Mouse (Mus musculus): ENCODE data around the gene Zfp42. TPM values are rescaled to one million over a fixed set of nuclear protein-coding genes. Genes with fewer than 3 reads are reported as not detected.

Gene Zfp42
- total and polyA plus RNA-seq, 3 experiments, result not detected

DNA sequence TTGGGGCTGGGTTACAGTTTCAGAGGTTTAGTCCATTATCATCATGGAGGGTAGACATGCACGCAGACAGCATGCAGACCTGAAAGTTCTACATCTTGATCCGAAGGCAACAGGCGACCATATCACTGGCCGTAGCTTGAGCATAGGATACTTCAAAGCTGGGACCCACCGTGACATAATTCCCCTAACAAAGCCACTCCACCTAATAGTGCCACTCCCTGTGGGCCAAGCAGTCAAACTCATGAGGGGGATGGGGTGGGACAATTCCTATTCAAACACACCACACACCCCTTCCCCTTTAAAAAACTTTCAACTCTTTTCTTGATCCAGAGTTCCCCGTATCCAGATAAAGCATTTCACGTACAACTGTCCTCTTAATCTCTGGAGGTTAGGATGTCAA, 23.5 kb downstream of the Zfp42 start:
- H3K4me1 ChIP-seq (ENCODE audit: control insufficient read depth, insufficient read depth, low read length), result no peaks in the 10 kb centered on the region
- H3K79me2 ChIP-seq (replicated peaks; ENCODE audit: control insufficient read depth, insufficient read depth, low read length), result no peaks in the 10 kb centered on the region
- DNase-seq, result no peak
- H3K27ac ChIP-seq, result no peak overlapping the region
- 86% methylated on average over 7 of the region's 7 CpGs for WGBS
- H3K36me3 ChIP-seq (ENCODE audit: control insufficient read depth, insufficient read depth, low read length), result no peaks in the 10 kb centered on the region
- TF ChIP-seq CTCF (IDR thresholded peaks at IDR 0.05) (no peak), POLR2A (IDR thresholded peaks at IDR 0.05; ENCODE audit: insufficient read depth, low read depth, low read length) (no peak), EP300 (IDR thresholded peaks at IDR 0.05; ENCODE audit: insufficient read depth, low read depth, low read length) (no peak)
- no peak overlapping the region for H3K9ac ChIP-seq (ENCODE audit: low read depth, low read length)
- no peak overlapping the region for H3K4me3 ChIP-seq
- H3K27me3 ChIP-seq (ENCODE audit: control insufficient read depth, insufficient read depth, low read length), result no peaks in the 10 kb centered on the region
- intact Hi-C loops (cut with DNase I), result no loop called here

DNA sequence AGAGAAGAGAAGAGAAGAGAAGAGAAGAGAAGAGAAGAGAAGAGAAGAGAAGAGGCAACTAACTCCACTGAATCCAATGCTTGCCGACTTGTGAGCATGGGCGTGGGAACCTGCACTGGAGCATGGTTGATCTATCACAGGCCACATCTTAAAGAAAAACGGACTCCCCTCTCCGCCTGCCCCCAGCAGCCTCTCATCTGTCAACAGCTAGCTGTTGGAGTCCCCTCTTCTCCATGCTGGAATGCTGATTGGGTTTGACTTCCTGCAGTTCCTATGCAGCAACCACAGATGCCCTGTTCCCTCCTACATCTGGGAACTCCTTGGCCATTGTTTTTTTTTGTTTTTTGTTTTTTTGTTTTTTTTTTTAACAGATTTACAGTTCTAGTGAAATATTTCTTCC, 28.4 kb downstream of the Zfp42 start:
- H3K79me2 ChIP-seq (replicated peaks; ENCODE audit: control insufficient read depth, insufficient read depth, low read length), result no peaks in the 10 kb centered on the region
- no peak overlapping the region for H3K4me3 ChIP-seq
- no peak for DNase-seq
- no peaks in the 10 kb centered on the region for H3K4me1 ChIP-seq (ENCODE audit: control insufficient read depth, insufficient read depth, low read length)
- TF ChIP-seq EP300 (IDR thresholded peaks at IDR 0.05; ENCODE audit: insufficient read depth, low read depth, low read length) (no peak), POLR2A (IDR thresholded peaks at IDR 0.05; ENCODE audit: insufficient read depth, low read depth, low read length) (no peak), CTCF (IDR thresholded peaks at IDR 0.05) (no peak)
- no peaks in the 10 kb centered on the region for H3K36me3 ChIP-seq (ENCODE audit: control insufficient read depth, insufficient read depth, low read length)
- 23% methylated on average over 4 of the region's 4 CpGs for WGBS
- H3K27me3 ChIP-seq (ENCODE audit: control insufficient read depth, insufficient read depth, low read length), result no peaks in the 10 kb centered on the region
- H3K27ac ChIP-seq, result no peak overlapping the region
- no peak overlapping the region for H3K9ac ChIP-seq (ENCODE audit: low read depth, low read length)
- intact Hi-C loops (cut with DNase I), result no loop called here

DNA sequence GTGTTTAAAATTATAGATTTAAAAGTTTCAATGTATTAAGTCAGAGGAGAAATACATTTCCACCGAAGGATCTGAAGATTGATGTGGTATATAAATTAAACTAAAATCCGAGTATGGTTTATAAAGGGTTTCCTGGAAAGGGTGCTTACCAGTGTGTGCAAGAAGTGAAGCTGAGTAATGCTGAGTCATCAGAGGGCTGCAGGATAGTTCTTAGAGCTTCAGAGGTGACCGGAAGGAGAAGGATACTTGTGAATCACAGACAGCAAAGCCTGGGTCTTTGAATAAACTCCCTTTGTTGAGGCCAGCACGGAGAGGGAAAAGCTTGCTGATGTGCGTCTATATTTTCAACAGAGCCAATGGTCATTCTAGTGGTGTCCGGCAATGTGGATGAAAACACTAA, 45.8 kb downstream of the Zfp42 start:
- H3K79me2 ChIP-seq (replicated peaks; ENCODE audit: control insufficient read depth, insufficient read depth, low read length), result no peaks in the 10 kb centered on the region
- no peak overlapping the region for H3K4me3 ChIP-seq
- no peaks in the 10 kb centered on the region for H3K4me1 ChIP-seq (ENCODE audit: control insufficient read depth, insufficient read depth, low read length)
- no peak overlapping the region for H3K9ac ChIP-seq (ENCODE audit: low read depth, low read length)
- intact Hi-C loops (cut with DNase I), result no loop called here
- H3K27me3 ChIP-seq (ENCODE audit: control insufficient read depth, insufficient read depth, low read length), result no peaks in the 10 kb centered on the region
- no peaks in the 10 kb centered on the region for H3K36me3 ChIP-seq (ENCODE audit: control insufficient read depth, insufficient read depth, low read length)
- 78% methylated on average over 6 of the region's 6 CpGs for WGBS
- DNase-seq, result no peak
- TF ChIP-seq EP300 (IDR thresholded peaks at IDR 0.05; ENCODE audit: insufficient read depth, low read depth, low read length), result no peak
- no peak for TF ChIP-seq POLR2A (IDR thresholded peaks at IDR 0.05; ENCODE audit: insufficient read depth, low read depth, low read length)
- TF ChIP-seq CTCF (IDR thresholded peaks at IDR 0.05), result no peak
- H3K27ac ChIP-seq, result no peak overlapping the region

DNA sequence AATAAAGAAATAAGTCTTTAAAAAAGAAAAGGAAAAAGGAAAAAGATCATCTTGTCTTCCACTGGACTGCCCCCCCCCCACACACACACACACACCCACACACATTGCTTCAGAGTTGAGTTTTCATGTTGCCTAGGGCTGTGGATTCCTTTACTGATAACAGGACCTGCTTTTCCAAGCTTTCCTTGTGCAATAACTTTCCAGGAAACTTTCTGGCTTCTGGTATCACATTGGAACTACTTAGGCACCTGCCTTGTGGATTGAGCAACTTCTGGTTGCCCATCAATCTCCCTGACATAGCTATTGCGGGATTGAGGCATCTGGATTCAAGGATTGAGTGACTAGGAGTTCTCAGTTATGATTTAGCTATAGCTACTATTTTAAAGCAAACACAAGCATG, 48.9 kb downstream of the Zfp42 start:
- 90% methylated on average over 1 of the region's 1 CpGs for WGBS

DNA sequence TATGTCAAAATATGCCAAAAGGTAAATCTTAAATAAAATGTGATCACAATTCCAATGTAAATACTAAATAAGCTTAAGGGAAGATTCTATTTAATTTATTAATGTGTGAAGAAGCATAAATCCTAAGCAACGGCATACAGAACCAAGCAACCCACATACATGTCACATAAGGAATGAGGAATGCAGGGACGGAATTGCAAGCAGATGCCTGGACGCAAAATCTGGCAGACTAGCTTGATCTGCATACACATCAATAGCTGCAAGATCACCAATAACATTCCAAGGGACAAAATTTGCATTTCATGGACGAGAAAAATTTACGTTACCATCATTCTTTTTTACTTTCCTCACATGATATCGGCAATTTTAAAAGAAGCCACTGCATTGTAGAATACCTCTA, 51.1 kb downstream of the Zfp42 start:
- TF ChIP-seq CTCF (IDR thresholded peaks at IDR 0.05) (no peak), EP300 (IDR thresholded peaks at IDR 0.05; ENCODE audit: insufficient read depth, low read depth, low read length) (no peak), POLR2A (IDR thresholded peaks at IDR 0.05; ENCODE audit: insufficient read depth, low read depth, low read length) (no peak)
- H3K36me3 ChIP-seq (ENCODE audit: control insufficient read depth, insufficient read depth, low read length), result no peaks in the 10 kb centered on the region
- H3K4me1 ChIP-seq (ENCODE audit: control insufficient read depth, insufficient read depth, low read length), result no peaks in the 10 kb centered on the region
- 83% methylated on average over 6 of the region's 6 CpGs for WGBS
- H3K4me3 ChIP-seq, result no peak overlapping the region
- H3K79me2 ChIP-seq (replicated peaks; ENCODE audit: control insufficient read depth, insufficient read depth, low read length), result no peaks in the 10 kb centered on the region
- H3K27me3 ChIP-seq (ENCODE audit: control insufficient read depth, insufficient read depth, low read length), result no peaks in the 10 kb centered on the region
- DNase-seq, result no peak
- H3K9ac ChIP-seq (ENCODE audit: low read depth, low read length), result no peak overlapping the region
- intact Hi-C loops (cut with DNase I), result no loop called here
- H3K27ac ChIP-seq, result no peak overlapping the region

More for the DNA sequence above, 48.9 kb downstream of the Zfp42 start:
- no peaks in the 10 kb centered on the region for H3K4me1 ChIP-seq (ENCODE audit: control insufficient read depth, insufficient read depth, low read length)
- H3K4me3 ChIP-seq, result no peak overlapping the region
- intact Hi-C loops (cut with DNase I), result no loop called here
- TF ChIP-seq CTCF (IDR thresholded peaks at IDR 0.05), result no peak
- TF ChIP-seq POLR2A (IDR thresholded peaks at IDR 0.05; ENCODE audit: insufficient read depth, low read depth, low read length), result no peak
- TF ChIP-seq EP300 (IDR thresholded peaks at IDR 0.05; ENCODE audit: insufficient read depth, low read depth, low read length), result no peak
- H3K27me3 ChIP-seq (ENCODE audit: control insufficient read depth, insufficient read depth, low read length), result no peaks in the 10 kb centered on the region
- H3K9ac ChIP-seq (ENCODE audit: low read depth, low read length), result no peak overlapping the region
- H3K79me2 ChIP-seq (replicated peaks; ENCODE audit: control insufficient read depth, insufficient read depth, low read length), result no peaks in the 10 kb centered on the region
- no peaks in the 10 kb centered on the region for H3K36me3 ChIP-seq (ENCODE audit: control insufficient read depth, insufficient read depth, low read length)
- DNase-seq, result no peak
- H3K27ac ChIP-seq, result no peak overlapping the region

DNA sequence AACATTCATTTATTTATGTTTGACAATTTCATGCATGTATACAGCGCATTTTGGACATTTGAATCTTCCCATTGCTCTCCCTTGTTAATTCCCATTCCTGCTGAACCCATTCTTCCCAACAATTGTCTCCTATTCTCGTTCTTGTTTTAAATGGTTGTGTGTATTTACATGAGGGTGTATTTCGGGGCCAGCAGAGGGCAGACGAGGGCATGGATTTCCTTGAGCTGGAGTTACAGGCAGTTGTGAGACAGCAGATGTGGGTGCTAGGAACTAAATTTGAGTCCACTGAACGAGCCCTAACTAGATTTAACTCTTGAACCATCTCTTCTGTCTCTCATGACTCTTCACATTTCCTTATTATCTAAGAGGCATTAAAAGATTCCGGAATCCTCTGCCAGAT, 55.1 kb downstream of the Zfp42 start:
- 67% methylated on average over 6 of the region's 6 CpGs for WGBS
- no peak overlapping the region for H3K4me3 ChIP-seq
- no peaks in the 10 kb centered on the region for H3K36me3 ChIP-seq (ENCODE audit: control insufficient read depth, insufficient read depth, low read length)
- no peak for TF ChIP-seq CTCF (IDR thresholded peaks at IDR 0.05)
- no peak overlapping the region for H3K9ac ChIP-seq (ENCODE audit: low read depth, low read length)
- H3K4me1 ChIP-seq (ENCODE audit: control insufficient read depth, insufficient read depth, low read length), result no peaks in the 10 kb centered on the region
- no peak for DNase-seq
- H3K79me2 ChIP-seq (replicated peaks; ENCODE audit: control insufficient read depth, insufficient read depth, low read length), result no peaks in the 10 kb centered on the region
- intact Hi-C loops (cut with DNase I), result no loop called here
- H3K27me3 ChIP-seq (ENCODE audit: control insufficient read depth, insufficient read depth, low read length), result no peaks in the 10 kb centered on the region
- H3K27ac ChIP-seq, result no peak overlapping the region
